Mouse (Mus musculus) layer of hippocampus, adult 8-10 months (tissue): ENCODE results near the gene Gm16503. TPM values are rescaled to one million over a fixed set of nuclear protein-coding genes. Genes with fewer than 3 reads are reported as not detected.

Experiments
- total RNA-seq, 4 experiments: library from RNA; stranded (reverse); gene quantifications; 2 replicates each; pipeline ENCODE4 v1.2.4; 2022

Gene Gm16503
- total RNA-seq, 4 experiments from 2014 or later: 0.25 to 0.37 (median 0.32) TPM

Other genes starting within 250 kb of the Gm16503 start
- gene Zfp988, start 234.5 kb upstream of the Gm16503 start, total RNA-seq: under 1 TPM in 3 of 4 experiments, not detected in 1; 0.12 to 0.43 (median 0.14) TPM
- gene Zfp978, start 178.9 kb upstream of the Gm16503 start, total RNA-seq: not detected
- 1 to 10 TPM; 1.4 to 3.6 (median 2.9) TPM for gene Zfp982, start 47.8 kb upstream of the Gm16503 start, total RNA-seq
- under 1 TPM in 2 of 4 experiments, not detected in 2; 0.10 to 0.68 TPM for gene Zfp985, start 13.1 kb downstream of the Gm16503 start, total RNA-seq
- gene Zfp979, start 102.3 kb downstream of the Gm16503 start, total RNA-seq: under 1 TPM in 2 of 4 experiments, not detected in 2; 0.18 to 0.35 TPM
- not detected for gene Zfp534, start 162.3 kb downstream of the Gm16503 start, total RNA-seq